ENCODE assay signal across 8 mouse cellular contexts in the genomic region with DNA sequence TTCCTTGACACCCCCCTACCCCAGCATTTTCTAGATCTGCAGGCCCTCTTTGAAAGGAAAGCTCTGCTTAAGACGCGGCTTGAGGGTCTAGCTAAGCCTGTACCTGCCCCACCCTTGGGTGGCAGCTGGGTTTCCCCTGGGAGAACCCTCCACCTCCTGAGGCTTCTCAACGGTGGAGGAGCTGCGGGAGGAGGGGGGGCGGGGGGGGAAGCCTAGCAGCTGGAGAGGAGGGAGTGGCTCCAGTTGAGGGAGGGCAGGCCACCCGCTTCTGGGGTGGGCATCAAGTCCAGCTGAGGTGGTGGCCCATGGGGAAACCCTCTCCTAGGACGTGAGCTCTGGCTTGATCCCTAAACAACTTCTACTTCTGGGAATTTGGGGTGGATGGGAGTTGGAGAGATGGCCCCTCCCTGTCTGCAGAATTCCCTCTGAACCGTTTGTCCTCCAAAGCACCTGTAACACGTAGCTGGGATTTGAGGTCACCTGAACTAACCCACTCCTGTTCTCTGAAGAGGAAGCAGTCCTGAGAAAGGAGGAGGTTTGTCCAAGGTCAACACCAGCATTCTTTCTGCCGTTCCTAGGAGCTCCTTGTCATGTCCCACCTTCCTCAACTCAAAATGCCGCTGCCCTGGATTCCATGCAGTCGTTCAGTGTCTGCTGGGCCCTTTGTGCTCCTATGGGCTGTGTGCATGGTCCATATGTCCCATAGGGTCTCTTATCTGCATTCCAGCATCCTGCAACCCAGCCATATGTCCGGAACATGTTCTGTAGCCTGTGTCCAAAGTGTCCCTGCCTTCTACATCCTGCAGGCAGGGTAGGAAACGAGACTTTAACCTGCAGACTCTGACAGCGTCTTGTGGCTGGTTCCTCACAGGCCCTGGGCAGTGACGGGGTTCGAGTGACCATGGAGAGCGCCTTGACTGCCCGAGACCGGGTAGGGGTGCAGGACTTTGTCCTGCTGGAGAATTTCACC. TPM values are rescaled to one million over a fixed set of nuclear protein-coding genes. Genes with fewer than 3 reads are reported as not detected.
DNase-seq lines count a peak whose midpoint lies in the region; ATAC-seq and TF ChIP-seq lines count a peak whose summit lies in the region.

No protein-coding gene starts in this region.

- intact Hi-C loops in heart, adult 2 months (cut with DNase I), result loop anchor here (2.0 kb wide), 1 partner anchor 22 kb away; the partner anchor contains the start of gene Crk

- H3K9me3 ChIP-seq in hindbrain, embryonic 16.5 days (ENCODE audit: control insufficient read depth, low read length), result no peaks in the 10 kb centered on the region
- H3K9me3 ChIP-seq in lung, postnatal 0 days (ENCODE audit: low read length), result no peaks in the 10 kb centered on the region

- no peak for TF ChIP-seq POLR2A in heart, adult 2 months (IDR thresholded peaks at IDR 0.05; ENCODE audit: insufficient read depth, low read depth, low read length)
- no peak for TF ChIP-seq POLR2A in testis, adult 2 months (IDR thresholded peaks at IDR 0.05; ENCODE audit: control insufficient read depth, low read depth, low read length)

- peak; percentile 40 to 46 for DNase-seq in heart, adult 2 months
- DNase-seq in heart, postnatal 4 days, result no peak
- DNase-seq in lung, postnatal 0 days (ENCODE audit: low spot score), result peak; percentile 89
- no peak for DNase-seq in cerebellum, postnatal 36 days
- DNase-seq in right cerebral cortex, postnatal 4 days, result no peak

- TF ChIP-seq EP300 in heart, adult 2 months (IDR thresholded peaks at IDR 0.05; ENCODE audit: insufficient read depth, low read depth, low read length), result no peak
- TF ChIP-seq EP300 in lung, postnatal 0 days (IDR thresholded peaks at IDR 0.05), result peak; percentile 68

- H3K4me1 ChIP-seq in heart, adult 2 months (ENCODE audit: control insufficient read depth, insufficient read depth, low read length), result peaks cover 26% of the 10 kb centered on the region
- peaks cover 33% of the 10 kb centered on the region for H3K4me1 ChIP-seq in brown adipose tissue, adult 24 weeks (ENCODE audit: control insufficient read depth, insufficient read depth, insufficient read length, low read length)
- H3K4me1 ChIP-seq in hindbrain, embryonic 16.5 days (ENCODE audit: control insufficient read depth, insufficient read depth, low read depth, low read length), result peaks cover 24% of the 10 kb centered on the region
- H3K4me1 ChIP-seq in lung, postnatal 0 days (ENCODE audit: insufficient read depth, low read depth, low read length), result peaks cover 30% of the 10 kb centered on the region
- peaks cover 47% of the 10 kb centered on the region for H3K4me1 ChIP-seq in testis, adult 2 months (ENCODE audit: control insufficient read depth, insufficient read depth, low read length)

- no peaks in the 10 kb centered on the region for H3K27me3 ChIP-seq in heart, adult 2 months (ENCODE audit: control insufficient read depth, insufficient read depth, low read length)
- peaks cover 12% of the 10 kb centered on the region for H3K27me3 ChIP-seq in hindbrain, embryonic 16.5 days (replicated peaks; ENCODE audit: control insufficient read depth, insufficient read depth, low read length)
- H3K27me3 ChIP-seq in lung, postnatal 0 days (replicated peaks; ENCODE audit: insufficient read depth, low read length), result no peaks in the 10 kb centered on the region
- no peaks in the 10 kb centered on the region for H3K27me3 ChIP-seq in testis, adult 2 months (ENCODE audit: control insufficient read depth, insufficient read depth, low read length)

- ATAC-seq in hindbrain, embryonic 16.5 days, result no peak
- peak; percentile 20 for ATAC-seq in lung, postnatal 0 days

- peak overlapping the region; percentile 62 for H3K4me3 ChIP-seq in heart, adult 2 months
- peak overlapping the region; percentile 86 for H3K4me3 ChIP-seq in brown adipose tissue, adult 24 weeks (ENCODE audit: insufficient read depth, low read depth, low read length)
- H3K4me3 ChIP-seq in hindbrain, embryonic 16.5 days (ENCODE audit: low read length), result peak overlapping the region; percentile 79
- H3K4me3 ChIP-seq in lung, postnatal 0 days (ENCODE audit: low read depth, low read length), result peak overlapping the region; percentile 62
- H3K4me3 ChIP-seq in testis, adult 2 months (ENCODE audit: control insufficient read depth, low read depth, low read length), result peak overlapping the region; percentile 81

- TF ChIP-seq CTCF in heart, adult 2 months (IDR thresholded peaks at IDR 0.05), result no peak
- no peak for TF ChIP-seq CTCF in lung, postnatal 0 days (IDR thresholded peaks at IDR 0.05)
- no peak for TF ChIP-seq CTCF in testis, adult 2 months (IDR thresholded peaks at IDR 0.05; ENCODE audit: control insufficient read depth, insufficient read depth, insufficient replicate concordance, low read depth, low read length)

- H3K27ac ChIP-seq in heart, adult 2 months, result peak overlapping the region; percentile 99
- peak overlapping the region; percentile 97 for H3K27ac ChIP-seq in brown adipose tissue, adult 24 weeks (replicated peaks; ENCODE audit: low read depth, low read length)
- H3K27ac ChIP-seq in hindbrain, embryonic 16.5 days (ENCODE audit: low read depth, low read length), result no peak overlapping the region
- H3K27ac ChIP-seq in lung, postnatal 0 days (ENCODE audit: low read length), result peak overlapping the region; percentile 97
- H3K27ac ChIP-seq in testis, adult 2 months (ENCODE audit: control insufficient read depth, insufficient read depth, low read depth, low read length), result peak overlapping the region; percentile 59

- H3K79me2 ChIP-seq in heart, adult 2 months (replicated peaks; ENCODE audit: control insufficient read depth, insufficient read depth, low read length), result no peaks in the 10 kb centered on the region

- peaks cover 2% of the 10 kb centered on the region; the same call in 1 of the 2 replicates for H3K36me3 ChIP-seq in heart, adult 2 months (ENCODE audit: control insufficient read depth, insufficient read depth, low read length)
- peaks cover 10% of the 10 kb centered on the region for H3K36me3 ChIP-seq in hindbrain, embryonic 16.5 days (ENCODE audit: control insufficient read depth, insufficient read depth, low read length)
- peaks cover 23% of the 10 kb centered on the region for H3K36me3 ChIP-seq in lung, postnatal 0 days (ENCODE audit: insufficient read depth, low read length)
- peaks cover 1% of the 10 kb centered on the region for H3K36me3 ChIP-seq in testis, adult 2 months (ENCODE audit: control insufficient read depth, insufficient read depth, low read length)

- WGBS in heart, adult 2 months, result 41% methylated on average over 20 of the region's 20 CpGs
- 69% methylated on average over 19 of the region's 20 CpGs for WGBS in hindbrain, embryonic 16.5 days
- WGBS in lung, postnatal 0 days, result 38% methylated on average over 20 of the region's 20 CpGs

- H3K4me2 ChIP-seq in hindbrain, embryonic 16.5 days (ENCODE audit: low read length), result peak overlapping the region; percentile 100
- peak overlapping the region; percentile 73 for H3K4me2 ChIP-seq in lung, postnatal 0 days (replicated peaks; ENCODE audit: low read depth, low read length)

- peak overlapping the region; percentile 74 for H3K9ac ChIP-seq in heart, adult 2 months (ENCODE audit: low read depth, low read length)
- peak overlapping the region; percentile 88 for H3K9ac ChIP-seq in hindbrain, embryonic 16.5 days (ENCODE audit: low read depth, low read length)
- peak overlapping the region; percentile 83 for H3K9ac ChIP-seq in lung, postnatal 0 days (replicated peaks; ENCODE audit: low read depth)

RNA-seq across cellular contexts. Expression of gene Myo1c, which starts 6.6 kb away (rescaled TPM):
- 100 to 1,000 TPM in 1 of 2 experiments, 10 to 100 TPM in 1; 96.9 to 105 TPM for total RNA-seq in heart, adult 2 months (2021)
- 68.7 and 94.7 TPM in 2 replicates for polyA plus RNA-seq in heart, adult 2 months (2012; rRNA removed)
- total RNA-seq in heart, postnatal 4 days (2021), result 100 to 1,000 TPM; 158 to 160 TPM
- 65.7 and 72.5 TPM in 2 replicates for polyA plus RNA-seq in brown adipose tissue, adult 24 weeks (2012; ENCODE audit: insufficient read depth, insufficient read length, missing spikeins)
- 13.6 and 16.7 TPM in 2 replicates for polyA plus RNA-seq in hindbrain, embryonic 16.5 days (2015; fragmentation: Nextera tagmentation; extraction: Ambion mirVana)
- polyA plus RNA-seq in lung, postnatal 0 days (2015; fragmentation: Nextera tagmentation; extraction: Ambion mirVana), result 88.5 and 102 TPM in 2 replicates
- 41.3 and 48.7 TPM in 2 replicates for polyA plus RNA-seq in testis, adult 2 months (2012; rRNA removed)

RNA-seq across cellular contexts. Expression of gene Crk, which starts 22.2 kb away (rescaled TPM):
- total RNA-seq in heart, adult 2 months (2021), result 10 to 100 TPM; 82.9 to 90.3 TPM
- polyA plus RNA-seq in heart, adult 2 months (2012; rRNA removed), result 27.6 and 64.4 TPM in 2 replicates
- 100 to 1,000 TPM; 117 to 123 TPM for total RNA-seq in heart, postnatal 4 days (2021)
- polyA plus RNA-seq in brown adipose tissue, adult 24 weeks (2012; ENCODE audit: insufficient read depth, insufficient read length, missing spikeins), result 56.9 and 64.4 TPM in 2 replicates
- polyA plus RNA-seq in hindbrain, embryonic 16.5 days (2015; fragmentation: Nextera tagmentation; extraction: Ambion mirVana), result 106 and 109 TPM in 2 replicates
- 83.8 and 90.3 TPM in 2 replicates for polyA plus RNA-seq in lung, postnatal 0 days (2015; fragmentation: Nextera tagmentation; extraction: Ambion mirVana)
- 27.0 and 35.8 TPM in 2 replicates for polyA plus RNA-seq in testis, adult 2 months (2012; rRNA removed)

RNA-seq across cellular contexts. Expression of gene Inpp5k, which starts 26.1 kb away (rescaled TPM):
- total RNA-seq in heart, adult 2 months (2021), result 10 to 100 TPM; 24.5 to 30.2 TPM
- 42.8 and 59.8 TPM in 2 replicates for polyA plus RNA-seq in heart, adult 2 months (2012; rRNA removed)
- 10 to 100 TPM; 23.4 to 26.9 TPM for total RNA-seq in heart, postnatal 4 days (2021)
- 19.1 and 24.1 TPM in 2 replicates for polyA plus RNA-seq in brown adipose tissue, adult 24 weeks (2012; ENCODE audit: insufficient read depth, insufficient read length, missing spikeins)
- polyA plus RNA-seq in hindbrain, embryonic 16.5 days (2015; fragmentation: Nextera tagmentation; extraction: Ambion mirVana), result 39.8 TPM in 2 replicates
- polyA plus RNA-seq in lung, postnatal 0 days (2015; fragmentation: Nextera tagmentation; extraction: Ambion mirVana), result 60.2 and 71.4 TPM in 2 replicates
- 121 and 128 TPM in 2 replicates for polyA plus RNA-seq in testis, adult 2 months (2012; rRNA removed)

Comparison
In these comparisons a context has a peak if more than half of its experiments do, and no peak if none do; other contexts are left out.
1. DNase-seq: peak in heart, adult 2 months (2 of 2) and lung, postnatal 0 days (single experiment); none in heart, postnatal 4 days (single experiment), cerebellum, postnatal 36 days (0 of 2) and right cerebral cortex, postnatal 4 days (single experiment).
2. Peak in every context shown above with its lines, with median percentiles within 50 percentile points of each other: H3K4me3 ChIP-seq and H3K9ac ChIP-seq.